Mouse (Mus musculus) T-helper 2 cell (primary cell): ENCODE measurements around the gene Cdkn2b.

Experiments
- in situ Hi-C: fragments of 300-600 bp; cut with MboI, MseI; formaldehyde crosslinking; loops from one replicate; pipeline ENCODE4 v1.15.1; 2025; ENCODE audit warnings: high pct_unique_total_duplicates

Cdkn2b gene

DNA sequence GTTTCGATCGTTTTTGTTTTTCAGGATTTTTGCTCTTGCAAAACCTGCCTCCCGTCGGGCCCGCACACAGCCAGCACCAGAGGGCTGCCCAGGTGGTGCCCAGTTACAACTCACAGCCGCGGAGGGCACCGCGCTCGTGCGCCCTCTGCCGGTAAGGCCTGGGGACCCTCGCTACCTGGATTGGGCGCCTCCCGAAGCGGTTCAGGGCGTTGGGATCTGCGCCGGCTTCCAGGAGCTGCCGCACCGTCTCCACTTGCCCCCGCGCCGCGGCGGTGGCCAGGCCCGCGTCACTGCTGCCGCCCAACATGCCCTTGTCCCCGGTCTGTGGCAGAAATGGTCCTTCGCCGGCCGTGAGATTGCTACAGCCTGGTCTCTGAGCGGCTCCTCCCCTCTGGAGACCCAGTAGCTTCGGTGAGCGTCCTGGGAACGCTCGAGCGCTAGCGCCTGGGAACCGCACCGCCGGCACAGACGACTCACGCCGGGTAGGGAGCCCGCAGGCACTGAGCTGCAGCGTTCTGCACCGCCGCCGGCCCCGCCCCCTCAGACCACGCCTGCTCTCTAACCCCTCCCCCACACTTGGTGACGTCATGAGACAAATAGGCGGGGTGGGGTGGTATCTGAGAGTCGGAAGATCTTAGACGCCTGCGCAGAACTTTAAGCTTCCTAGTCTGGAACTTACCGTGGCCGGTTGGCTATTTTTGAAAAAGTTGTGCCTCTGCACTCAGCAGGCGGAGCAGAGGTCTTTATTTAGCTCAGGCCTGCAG is at the start of gene Cdkn2b:
Gene Cdkn2b (minus strand): TSS at position 549 of the 764 bp plus-strand sequence.
- in situ Hi-C loops = loop anchor here (5.0 kb wide), 1 partner anchor 47 kb away; no protein-coding TSS in a partner anchor

GRCm38 (mm10) chr4:89360349-89360748 is 49.5 kb upstream of the Cdkn2b start:
- in situ Hi-C loops = no loop called here

DNA sequence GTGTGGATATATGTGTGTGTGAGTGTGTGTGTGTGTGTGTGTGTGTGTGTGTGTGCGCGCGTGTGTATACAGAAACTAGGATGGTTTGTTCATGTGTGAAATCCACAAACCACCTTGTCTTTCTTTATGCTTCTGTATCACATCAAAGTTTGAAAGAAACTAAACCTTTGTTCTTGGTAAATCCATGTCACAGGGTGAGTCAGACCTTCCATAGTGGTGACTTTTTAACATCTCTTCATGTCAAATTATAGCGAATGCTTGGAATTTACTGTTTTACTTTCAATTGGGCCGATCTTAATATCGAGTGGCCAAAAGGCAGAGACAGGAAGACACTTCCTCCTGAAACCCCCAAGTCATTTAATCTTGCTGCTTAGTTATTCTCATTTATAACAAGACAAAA is 48.7 kb upstream of the Cdkn2b start:
- in situ Hi-C loops = loop anchor here (5.0 kb wide), 2 partner anchors 47 to 212 kb away; partner anchors contain the start of gene Cdkn2b

GRCm38 (mm10) chr4:89353935-89354334 is 43.1 kb upstream of the Cdkn2b start:
- in situ Hi-C loops = no loop called here

GRCm38 (mm10) chr4:89353071-89353582 is 42.3 kb upstream of the Cdkn2b start:
- in situ Hi-C loops = no loop called here

DNA sequence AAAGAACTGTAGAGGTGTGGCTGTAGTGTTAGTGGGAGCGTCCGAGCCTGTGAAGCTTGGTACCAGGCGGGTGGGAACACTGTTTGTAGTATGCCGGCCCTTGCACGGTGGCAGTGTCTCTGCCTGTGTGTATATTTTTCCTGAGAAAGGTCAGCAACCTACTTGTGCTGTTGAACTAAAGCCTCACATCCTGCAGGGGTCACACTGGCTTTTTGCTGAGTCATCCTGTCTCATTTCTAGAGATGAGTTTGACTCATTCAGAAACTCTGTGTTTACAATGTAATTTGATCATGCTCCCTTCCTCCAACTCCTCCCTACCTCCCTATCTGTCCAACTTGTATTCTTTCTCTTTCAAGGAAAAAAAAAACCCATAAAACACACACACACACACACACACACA is 40.6 kb upstream of the Cdkn2b start:
- in situ Hi-C loops = no loop called here

DNA sequence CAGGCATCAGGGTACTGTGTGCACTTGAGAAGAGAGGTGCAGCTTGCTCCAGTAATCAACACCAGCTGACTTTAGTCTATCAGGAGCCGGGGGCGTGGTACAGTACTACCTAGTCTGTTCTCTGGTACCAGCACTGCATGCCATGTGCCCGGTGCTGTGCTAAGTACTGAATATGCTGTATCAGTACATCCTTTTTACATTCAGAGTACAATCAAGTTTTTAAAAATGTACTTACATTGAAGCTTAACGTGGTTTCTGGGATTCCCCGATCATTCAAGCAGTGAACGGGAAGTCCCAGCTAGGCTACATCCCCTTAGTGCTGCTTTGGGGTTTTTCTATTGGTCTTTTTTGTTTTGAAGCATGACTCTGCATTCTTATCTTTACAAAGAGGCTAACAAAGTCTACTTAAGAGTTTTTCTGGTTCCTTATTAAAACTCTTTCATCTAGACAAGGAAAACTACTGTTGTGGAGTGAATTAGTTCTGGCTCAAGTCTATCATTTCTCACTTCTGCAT is 40.2 kb upstream of the Cdkn2b start:
- in situ Hi-C loops = no loop called here

GRCm38 (mm10) chr4:89350391-89350790 is 39.6 kb upstream of the Cdkn2b start:
- in situ Hi-C loops = no loop called here

- in situ Hi-C loops = no loop called here
Measured at GRCm38 (mm10) chr4:89348842-89349241, 38.0 kb upstream of the Cdkn2b start.

DNA sequence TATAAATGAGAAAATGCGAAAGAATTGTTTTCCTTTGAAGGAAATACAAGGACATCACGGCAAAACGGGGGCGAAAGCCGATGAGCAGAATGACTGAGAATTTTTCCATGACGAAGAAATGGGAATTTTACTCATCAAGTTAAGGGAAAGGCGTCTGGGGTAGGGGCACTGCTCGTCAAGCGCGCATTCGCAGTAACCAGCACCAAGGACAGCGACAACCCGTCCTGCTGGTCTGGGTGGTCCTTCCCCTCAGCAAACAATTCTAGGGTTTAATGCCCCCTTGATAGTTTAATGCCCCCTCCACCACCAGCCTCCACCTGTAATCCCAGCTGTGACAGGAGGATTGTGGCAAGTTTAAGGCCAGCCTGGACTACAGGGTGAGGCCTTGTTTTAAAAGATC is 2.6 kb upstream of the Cdkn2b start:
- in situ Hi-C loops = loop anchor here (5.0 kb wide), 1 partner anchor 44 kb away; no protein-coding TSS in a partner anchor

- in situ Hi-C loops = loop anchor here (5.0 kb wide), 1 partner anchor 47 kb away; no protein-coding TSS in a partner anchor
Measured at GRCm38 (mm10) chr4:89309996-89310395, 843 bp downstream of the Cdkn2b start.

DNA sequence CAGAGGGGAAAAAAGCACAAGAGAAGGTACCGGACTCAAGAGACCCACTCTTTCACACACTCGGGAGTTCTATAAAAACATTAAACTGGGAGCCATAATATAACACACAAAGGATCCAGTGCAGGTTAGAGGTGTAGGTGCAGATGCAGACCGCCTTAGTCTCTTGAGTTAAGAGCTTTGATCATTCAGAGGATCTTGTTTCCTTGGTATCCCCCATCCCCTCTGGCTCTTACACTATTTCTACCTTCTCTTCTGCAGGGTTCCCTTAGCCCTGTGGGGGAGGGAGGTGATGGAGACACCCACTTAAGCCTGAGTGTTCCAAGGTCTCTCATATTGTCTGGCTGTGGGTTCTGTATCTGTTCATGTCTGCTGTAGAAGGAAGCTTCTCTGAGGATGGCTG is 2.8 kb downstream of the Cdkn2b start:
- in situ Hi-C loops = no loop called here

GRCm38 (mm10) chr4:89306798-89307365 is 4.0 kb downstream of the Cdkn2b start:
- in situ Hi-C loops = no loop called here

DNA sequence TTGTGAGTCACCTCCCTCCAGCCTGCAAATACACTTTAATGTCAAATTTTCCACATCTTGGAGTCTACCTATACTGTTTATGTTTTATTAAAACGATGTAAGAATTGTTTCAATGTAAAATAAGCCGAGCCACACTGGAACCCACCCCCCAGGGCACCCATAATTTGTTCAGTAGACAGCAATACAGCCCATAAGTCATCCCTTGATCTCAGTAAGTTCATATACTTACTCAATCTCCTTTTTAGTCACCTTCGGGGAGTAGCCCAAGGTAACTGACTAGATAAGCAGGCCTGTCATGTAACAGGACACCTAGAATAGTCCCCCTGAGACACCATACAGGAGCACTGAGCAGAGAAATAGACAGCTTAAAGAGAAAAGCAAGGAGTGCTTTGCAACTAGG is 5.1 kb downstream of the Cdkn2b start:
- in situ Hi-C loops = no loop called here

GRCm38 (mm10) chr4:89303281-89303995 is 7.4 kb downstream of the Cdkn2b start:
- in situ Hi-C loops = loop anchor here (5.0 kb wide), 1 partner anchor 224 kb away; no protein-coding TSS in a partner anchor

- in situ Hi-C loops = loop anchor here (5.0 kb wide), 1 partner anchor 225 kb away; no protein-coding TSS in a partner anchor
Measured at GRCm38 (mm10) chr4:89302129-89302528, 8.7 kb downstream of the Cdkn2b start.

DNA sequence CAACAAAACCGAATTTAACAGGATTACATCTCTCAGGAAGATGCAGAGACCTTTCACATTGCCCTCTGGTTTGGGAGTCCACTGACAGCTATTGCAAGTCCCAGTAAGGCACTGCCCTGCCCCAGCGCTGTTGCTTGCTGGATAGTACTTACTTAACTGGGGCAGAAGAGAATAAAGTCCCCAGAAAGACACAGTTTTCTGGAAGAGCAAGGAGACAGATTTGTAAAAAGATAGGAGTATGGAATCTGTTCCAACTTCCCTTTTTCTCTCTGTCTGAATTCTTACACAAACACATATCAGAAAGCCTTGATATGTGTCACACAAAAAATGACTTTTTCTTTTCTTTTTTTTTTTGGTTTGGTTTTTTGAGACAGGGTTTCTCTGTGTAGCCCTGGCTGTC is 11.1 kb downstream of the Cdkn2b start:
- in situ Hi-C loops = loop anchor here (5.0 to 25.0 kb wide), 3 partner anchors 228 to 1312 kb away; partner anchors contain the start of gene Ifna1

DNA sequence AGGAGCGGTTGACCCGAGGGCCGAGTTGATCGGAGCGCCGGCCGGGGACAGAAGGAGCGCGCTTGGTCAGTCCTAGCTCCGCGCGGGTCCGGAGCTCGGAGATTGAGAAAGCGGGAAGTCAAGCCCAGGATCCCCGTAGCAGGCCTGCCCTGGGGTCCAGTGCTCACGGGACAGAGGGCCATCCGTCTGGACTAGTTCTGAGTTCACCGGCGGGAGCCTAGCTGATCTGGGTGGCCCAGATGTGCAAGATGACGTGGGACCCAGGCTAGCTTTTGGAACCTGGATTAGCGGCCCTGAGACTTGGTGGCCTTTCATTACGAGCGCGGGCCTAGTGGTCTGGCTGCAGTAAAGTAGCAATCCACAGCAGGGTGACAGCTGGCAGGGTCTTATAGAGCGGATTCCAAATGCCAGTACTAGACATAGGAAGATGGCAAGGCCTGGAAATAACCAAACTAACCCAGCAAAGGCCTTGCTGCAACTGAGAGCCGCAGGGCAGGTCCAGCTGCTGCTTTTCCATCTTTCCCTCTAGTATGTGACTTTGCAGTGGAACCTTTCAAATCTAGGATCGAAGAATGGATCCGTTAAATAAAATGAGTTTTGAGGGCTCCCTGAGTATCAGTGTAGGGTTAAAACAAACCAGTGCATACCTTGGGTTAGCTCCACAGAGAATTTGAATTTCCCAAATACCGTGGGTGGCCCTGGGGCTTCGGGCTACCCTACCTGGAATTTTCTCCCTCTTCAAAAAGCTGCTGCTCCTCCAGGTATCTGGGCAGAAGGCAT is 15.2 kb downstream of the Cdkn2b start:
- in situ Hi-C loops = loop anchor here (25.0 kb wide), 2 partner anchors 433 to 1308 kb away; partner anchors contain the start of gene Ifna1

- in situ Hi-C loops = loop anchor here (5.0 to 25.0 kb wide), 3 partner anchors 147 to 1307 kb away; partner anchors contain the start of gene Ifna1
Measured at GRCm38 (mm10) chr4:89294486-89295440, 16.1 kb downstream of the Cdkn2b start, which contains the start of gene Cdkn2a. Cdkn2a (minus strand) TSS chr4:89294653.
